Mouse (Mus musculus): Measurements from ENCODE around the gene Nxn.

Nxn gene

GRCm38 (mm10) chr11:76358628-76359320 lies 40.2 kb downstream of the Nxn start:
- CTCF ChIA-PET = interaction anchor here (0.6 to 1.4 kb wide), 7 partner anchors 13 to 650 kb away, joined by 3 to 13 read pairs (median 4); no protein-coding TSS in a partner anchor
- POLR2A ChIA-PET = interaction anchor here (0.5 to 3.3 kb wide), 22 partner anchors 8 to 566 kb away, joined by 3 to 27 read pairs (median 4); partner anchors contain the start of gene Blmh (in 1 of the 4)

DNA sequence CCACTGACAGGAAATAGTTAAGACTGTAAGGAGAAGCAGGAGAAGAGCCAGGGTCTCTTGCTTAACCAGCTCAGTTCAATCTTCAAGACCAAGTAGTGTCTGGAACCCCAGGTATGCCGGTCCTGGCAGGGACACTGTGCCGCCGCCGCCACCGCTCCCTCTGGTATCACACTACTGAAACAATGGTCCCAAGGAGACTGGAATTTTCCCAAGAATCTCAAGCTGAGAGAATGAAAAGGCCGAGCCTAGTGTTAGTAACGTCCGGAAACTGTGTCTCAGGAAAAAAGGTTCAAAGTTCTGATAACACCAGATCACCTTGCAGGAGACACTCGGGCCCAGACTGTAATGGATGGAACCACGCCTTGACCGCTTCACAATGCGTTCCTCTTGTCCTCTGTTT lies 41.5 kb downstream of the Nxn start:
- ChIA-PET CTCF (interaction anchor here in 2 of 4 experiments (0.5 to 1.6 kb wide), 5 partner anchors 24 to 99 kb away, joined by 4 to 7 read pairs (median 4); no protein-coding TSS in a partner anchor), POLR2A (interaction anchor here (0.6 to 3.3 kb wide), 24 partner anchors 9 to 78 kb away, joined by 3 to 27 read pairs (median 4); partner anchors contain the start of gene Nxn (in 1 of the 4))

GRCm38 (mm10) chr11:76356091-76356490 lies 42.8 kb downstream of the Nxn start:
- ChIA-PET POLR2A (interaction anchor here in 2 of 4 experiments (0.7 to 1.2 kb wide), 2 partner anchors 19 to 43 kb away, joined by 3 to 4 read pairs; no protein-coding TSS in a partner anchor), CTCF (interaction anchor here in 1 of 4 experiments (1.6 kb wide), 1 partner anchor 32 kb away, joined by 5 read pairs; no protein-coding TSS in a partner anchor)

GRCm38 (mm10) chr11:76355425-76355824 lies 43.5 kb downstream of the Nxn start:
- CTCF ChIA-PET = no interaction called here

GRCm38 (mm10) chr11:76352861-76353558 lies 45.9 kb downstream of the Nxn start:
- CTCF ChIA-PET = interaction anchor here in 3 of 4 experiments (0.8 to 2.7 kb wide), 9 partner anchors 14 to 99 kb away, joined by 3 to 10 read pairs (median 4); partner anchors contain the start of gene Nxn (in 1 of the 3)
- POLR2A ChIA-PET = interaction anchor here (0.8 to 7.8 kb wide), 21 partner anchors 11 to 156 kb away, joined by 3 to 73 read pairs (median 6); partner anchors contain the start of gene Nxn (in 1 of the 4)

More at GRCm38 (mm10) chr11:76355425-76355824, 43.5 kb downstream of the Nxn start:
- POLR2A ChIA-PET = interaction anchor here in 2 of 4 experiments (1.2 to 1.4 kb wide), 2 partner anchors 12 to 19 kb away, joined by 3 read pairs; no protein-coding TSS in a partner anchor

- CTCF ChIA-PET = interaction anchor here (0.6 to 2.7 kb wide), 19 partner anchors 10 to 1108 kb away, joined by 3 to 10 read pairs (median 4); partner anchors contain the start of gene Nxn (in 1 of the 4)
Observed at GRCm38 (mm10) chr11:76351624-76352011, 47.3 kb downstream of the Nxn start.

GRCm38 (mm10) chr11:76350931-76351623 lies 47.9 kb downstream of the Nxn start:
- CTCF ChIA-PET = interaction anchor here (0.5 to 2.7 kb wide), 17 partner anchors 9 to 1107 kb away, joined by 3 to 10 read pairs (median 4); no protein-coding TSS in a partner anchor
- POLR2A ChIA-PET = interaction anchor here (0.5 to 7.8 kb wide), 63 partner anchors 8 to 637 kb away, joined by 3 to 73 read pairs (median 5); partner anchors contain the start of genes Dbil5 (in 1 of the 4), Gemin4 (in 1 of the 4), Gosr1 (in 1 of the 4) and Nxn (in 1 of the 4)

More at GRCm38 (mm10) chr11:76351624-76352011, 47.3 kb downstream of the Nxn start:
- POLR2A ChIA-PET = interaction anchor here (0.5 to 7.8 kb wide), 66 partner anchors 8 to 638 kb away, joined by 3 to 73 read pairs (median 4); partner anchors contain the start of genes Dbil5 (in 1 of the 4), Gemin4 (in 1 of the 4), Gosr1 (in 1 of the 4) and Nxn (in 1 of the 4)

DNA sequence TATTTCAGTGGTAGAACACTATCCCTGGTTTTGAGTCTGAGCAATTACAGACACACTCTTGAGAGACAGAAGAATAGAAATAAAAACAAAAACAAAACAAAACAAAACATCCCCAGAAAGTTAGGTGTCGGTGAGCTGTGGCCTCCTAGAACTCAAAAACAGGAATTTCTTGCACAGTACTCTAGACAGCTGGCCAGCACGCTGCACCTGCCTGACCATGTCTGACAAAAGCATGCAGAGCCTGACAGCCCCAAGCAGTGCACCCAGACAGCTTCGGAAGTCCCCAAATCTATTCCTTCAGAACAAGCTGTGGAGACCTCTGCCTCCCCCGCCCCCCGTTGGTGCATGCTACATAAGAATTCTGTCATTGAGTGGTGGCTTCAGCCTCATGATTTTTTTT lies 49.1 kb downstream of the Nxn start:
- CTCF ChIA-PET = interaction anchor here in 2 of 4 experiments (0.6 to 1.7 kb wide), 2 partner anchors 8 to 12 kb away, joined by 5 to 8 read pairs; no protein-coding TSS in a partner anchor
- POLR2A ChIA-PET = interaction anchor here in 2 of 4 experiments (0.6 to 7.8 kb wide), 18 partner anchors 8 to 1044 kb away, joined by 3 to 73 read pairs (median 9); no protein-coding TSS in a partner anchor

- CTCF ChIA-PET = interaction anchor here in 2 of 4 experiments (0.5 to 2.3 kb wide), 3 partner anchors 38 to 94 kb away, joined by 3 to 7 read pairs (median 3); no protein-coding TSS in a partner anchor
- POLR2A ChIA-PET = interaction anchor here in 1 of 4 experiments (0.6 to 7.8 kb wide), 8 partner anchors 11 to 504 kb away, joined by 3 to 62 read pairs (median 5); no protein-coding TSS in a partner anchor
Observed at GRCm38 (mm10) chr11:76347589-76347988, 51.4 kb downstream of the Nxn start.

DNA sequence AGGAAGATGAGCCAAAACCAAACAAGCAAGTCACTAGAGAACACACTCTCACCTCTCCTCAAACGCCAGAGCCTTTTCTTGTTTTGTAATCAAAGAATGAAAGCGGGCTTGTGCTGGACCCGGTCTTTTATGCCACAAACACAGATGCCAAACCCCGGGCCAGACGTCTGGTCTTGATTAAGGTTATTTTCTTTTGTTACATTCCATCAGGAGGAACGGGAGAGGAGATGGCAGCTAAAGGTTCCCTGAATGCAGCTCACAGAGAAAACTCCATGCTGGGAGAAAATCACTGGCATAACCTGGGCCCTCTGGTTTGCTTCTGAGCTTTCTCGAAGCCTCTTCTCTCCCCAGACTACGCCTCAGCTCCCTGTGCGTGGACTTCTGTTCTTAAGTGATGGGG lies 55.9 kb downstream of the Nxn start:
- CTCF ChIA-PET = interaction anchor here in 1 of 4 experiments (0.5 kb wide), 1 partner anchor 1840 kb away, joined by 3 read pairs; no protein-coding TSS in a partner anchor
- POLR2A ChIA-PET = interaction anchor here in 2 of 4 experiments (0.6 to 3.4 kb wide), 8 partner anchors 9 to 52 kb away, joined by 3 to 30 read pairs (median 6); no protein-coding TSS in a partner anchor

GRCm38 (mm10) chr11:76341884-76342645 lies 56.9 kb downstream of the Nxn start:
- CTCF ChIA-PET = interaction anchor here in 3 of 4 experiments (0.6 to 1.1 kb wide), 5 partner anchors 8 to 111 kb away, joined by 3 to 9 read pairs (median 8); no protein-coding TSS in a partner anchor
- POLR2A ChIA-PET = interaction anchor here in 2 of 4 experiments (0.6 to 3.4 kb wide), 12 partner anchors 10 to 159 kb away, joined by 3 to 30 read pairs (median 4); no protein-coding TSS in a partner anchor

GRCm38 (mm10) chr11:76341163-76341562 lies 57.8 kb downstream of the Nxn start:
- POLR2A ChIA-PET = interaction anchor here in 1 of 4 experiments (0.5 to 3.4 kb wide), 10 partner anchors 9 to 79 kb away, joined by 3 to 30 read pairs (median 5); no protein-coding TSS in a partner anchor
- CTCF ChIA-PET = interaction anchor here in 1 of 4 experiments (1.1 kb wide), 1 partner anchor 11 kb away, joined by 9 read pairs; no protein-coding TSS in a partner anchor

GRCm38 (mm10) chr11:76339830-76340229 lies 59.1 kb downstream of the Nxn start:
- POLR2A ChIA-PET = interaction anchor here in 1 of 4 experiments (1.3 kb wide), 1 partner anchor 13 kb away, joined by 4 read pairs; no protein-coding TSS in a partner anchor
- CTCF ChIA-PET = no interaction called here

DNA sequence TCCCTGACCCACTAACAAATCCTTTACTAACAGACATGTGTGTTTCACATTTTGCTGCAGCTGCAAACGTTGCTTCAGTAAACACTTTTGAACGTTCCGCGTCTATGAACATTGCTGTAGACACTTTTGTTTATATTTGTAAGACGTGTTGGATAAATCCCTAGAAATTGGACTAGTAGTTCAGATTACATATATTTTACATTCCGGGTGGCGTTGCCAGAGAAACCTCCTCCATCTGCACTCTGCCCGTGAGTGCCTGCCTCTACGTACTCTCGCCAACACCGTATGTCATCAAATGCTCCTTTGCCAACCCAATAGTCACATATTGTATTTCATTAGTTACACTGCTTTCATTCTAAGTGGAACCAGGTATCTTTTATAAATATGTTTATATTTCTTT lies 59.8 kb downstream of the Nxn start:
- ChIA-PET CTCF (no interaction called here), POLR2A (interaction anchor here in 1 of 4 experiments (1.3 to 2.8 kb wide), 2 partner anchors 12 to 24 kb away, joined by 3 to 20 read pairs; no protein-coding TSS in a partner anchor)

DNA sequence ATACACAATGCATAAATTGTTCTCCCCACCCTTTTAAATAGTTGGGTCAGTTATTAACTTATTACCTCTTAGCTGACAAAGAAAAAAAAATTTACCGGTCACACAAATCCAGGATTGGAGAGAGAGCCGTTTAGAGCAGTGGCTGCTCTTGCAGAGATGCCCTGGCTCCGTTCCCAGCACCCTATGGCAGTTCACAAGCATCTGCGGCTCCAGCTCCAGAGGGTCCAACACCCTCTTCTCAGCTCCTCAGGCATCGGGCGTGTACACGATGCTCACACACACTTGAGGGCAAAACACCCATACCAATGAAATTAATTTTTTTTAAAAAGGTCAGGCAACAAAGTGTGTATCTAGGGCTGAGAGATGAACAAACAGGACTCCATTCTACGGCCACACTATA lies 60.3 kb downstream of the Nxn start:
- CTCF ChIA-PET = interaction anchor here in 1 of 4 experiments (1.6 kb wide), 1 partner anchor 11 kb away, joined by 5 read pairs; no protein-coding TSS in a partner anchor

GRCm38 (mm10) chr11:76337764-76338163 lies 61.2 kb downstream of the Nxn start:
- ChIA-PET CTCF (interaction anchor here in 3 of 4 experiments (0.6 to 1.6 kb wide), 4 partner anchors 12 to 169 kb away, joined by 3 to 5 read pairs (median 3); no protein-coding TSS in a partner anchor), POLR2A (interaction anchor here in 3 of 4 experiments (0.7 to 2.8 kb wide), 14 partner anchors 9 to 105 kb away, joined by 3 to 20 read pairs (median 4); no protein-coding TSS in a partner anchor)

More for the DNA sequence above, 60.3 kb downstream of the Nxn start:
- POLR2A ChIA-PET = interaction anchor here in 2 of 4 experiments (1.2 to 2.8 kb wide), 7 partner anchors 8 to 71 kb away, joined by 3 to 20 read pairs (median 4); no protein-coding TSS in a partner anchor

Data from embryonic stem cell, embryonic (primary cell).